Mouse (Mus musculus) lung, embryonic 16.5 days (tissue): ENCODE measurements at regions not wholly inside any gene's neighbourhood (a gene's known extent, or its start where the extent isn't known, plus 50 kb on each side); places are given as distances from the start of the nearest gene placed in this dataset.

ENCODE experiments used
- ATAC-seq: fragments of 200-750 bp; cut with Nextera tagmentation; 2 replicates; pipeline ENCODE4 v1.8.0; 2017; ENCODE audit warnings: low read depth, mild to moderate bottlenecking, moderate library complexity
- H3K27ac ChIP-seq: fragments of 300-500 bp; sonication (generic); 2 replicates; pipeline ENCODE4 v1.5.1; 2014; ENCODE audit warnings: mild to moderate bottlenecking, control low read depth, low read length
- H3K27me3 ChIP-seq: fragments of 300-500 bp; sonication (generic); 2 replicates; pipeline ENCODE4 v1.6.1; 2014; ENCODE audit warnings: low read depth, low read length, mixed read lengths; ENCODE audit not compliant: control insufficient read depth, insufficient read depth
- H3K36me3 ChIP-seq: fragments of 300-500 bp; sonication (generic); 2 replicates; pipeline ENCODE4 v1.6.1; 2014; ENCODE audit warnings: low read length; ENCODE audit not compliant: control insufficient read depth, insufficient read depth
- H3K4me1 ChIP-seq: fragments of 300-500 bp; sonication (generic); replicated peaks from 2 replicates; pipeline ENCODE4 v1.6.1; 2014; ENCODE audit warnings: low read length, mixed read lengths; ENCODE audit not compliant: control insufficient read depth, insufficient read depth
- H3K4me2 ChIP-seq: fragments of 300-500 bp; sonication (generic); 2 replicates; pipeline ENCODE4 v1.6.1; 2014; ENCODE audit warnings: low read depth, low read length, control low read depth
- H3K4me3 ChIP-seq: fragments of 300-500 bp; sonication (generic); 2 replicates; pipeline ENCODE4 v1.5.1; 2014; ENCODE audit warnings: mild to moderate bottlenecking, low read length, control low read depth
- H3K9ac ChIP-seq: fragments of 300-500 bp; sonication (generic); 2 replicates; pipeline ENCODE4 v1.6.1; 2014; ENCODE audit warnings: low read length, control low read depth
- H3K9me3 ChIP-seq: fragments of 300-500 bp; sonication (generic); 2 replicates; pipeline ENCODE4 v1.6.1; 2016; ENCODE audit warnings: low read length; ENCODE audit not compliant: control insufficient read depth
- WGBS: fragments of 180-500 bp; shearing (Covaris S2); extraction: QIAGEN DNeasy Blood & Tissue Kit; methylation state at CpG from one replicate; pipeline ENCODE4 v1.1.7; 2014; 5-methylcytosine and 5-hydroxymethylcytosine counted together

- Histone ChIP-seq H3K27ac (no peak overlapping the region), H3K36me3 (no peaks in the 10 kb centered on the region), H3K4me1 (peaks cover 12% of the 10 kb centered on the region; the same call in 1 of the 2 replicates), H3K27me3 (0 out of 2 replicates have a peak, but pooled peaks cover 4% of the 10 kb centered on the region), H3K4me2 (peak overlapping the region; percentile 24), H3K9me3 (no peaks in the 10 kb centered on the region), H3K9ac (no peak overlapping the region), H3K4me3 (no peak overlapping the region)
- no peak for ATAC-seq
- WGBS = 7% methylated on average over 29 of the region's 29 CpGs
These were observed 94.0 kb upstream of the Gm26897 start for GRCm38 (mm10) chr5:111639476-111640287.

- peaks cover 15% of the 10 kb centered on the region; the same call in 1 of the 2 replicates for H3K4me1 ChIP-seq
- no peaks in the 10 kb centered on the region for H3K9me3 ChIP-seq
- H3K9ac ChIP-seq = no peak overlapping the region
- WGBS = 57% methylated on average over 7 of the region's 7 CpGs
- no peak for ATAC-seq
- H3K27me3 ChIP-seq = 0 out of 2 replicates have a peak, but pooled peaks cover 4% of the 10 kb centered on the region
- H3K36me3 ChIP-seq = no peaks in the 10 kb centered on the region
- no peak overlapping the region for H3K27ac ChIP-seq
- H3K4me3 ChIP-seq = no peak overlapping the region
- H3K4me2 ChIP-seq = no peak overlapping the region
These were observed 92.7 kb upstream of the Gm26897 start for GRCm38 (mm10) chr5:111640976-111641375.

- Histone ChIP-seq H3K4me1 (peaks cover 15% of the 10 kb centered on the region; the same call in 1 of the 2 replicates), H3K4me3 (no peak overlapping the region)
- WGBS = 73% methylated on average over 4 of the region's 4 CpGs
These were observed 92.0 kb upstream of the Gm26897 start for GRCm38 (mm10) chr5:111641685-111642084.

GRCm38 (mm10) chr5:111644142-111644541 is 89.6 kb upstream of the Gm26897 start:
- H3K27me3 ChIP-seq = 0 out of 2 replicates have a peak, but pooled peaks cover 1% of the 10 kb centered on the region
- H3K4me1 ChIP-seq = peaks cover 20% of the 10 kb centered on the region
- no peaks in the 10 kb centered on the region for H3K9me3 ChIP-seq
- no peak overlapping the region for H3K4me3 ChIP-seq
- no peak for ATAC-seq
- no peak overlapping the region for H3K27ac ChIP-seq
- H3K36me3 ChIP-seq = no peaks in the 10 kb centered on the region
- 82% methylated on average over 2 of the region's 2 CpGs for WGBS
- no peak overlapping the region for H3K9ac ChIP-seq
- no peak overlapping the region for H3K4me2 ChIP-seq

More at GRCm38 (mm10) chr5:111641685-111642084, 92.0 kb upstream of the Gm26897 start:
- H3K27me3 ChIP-seq = 0 out of 2 replicates have a peak, but pooled peaks cover 4% of the 10 kb centered on the region
- no peak overlapping the region for H3K4me2 ChIP-seq
- ATAC-seq = no peak
- no peak overlapping the region for H3K27ac ChIP-seq
- H3K9me3 ChIP-seq = no peaks in the 10 kb centered on the region
- no peak overlapping the region for H3K9ac ChIP-seq
- H3K36me3 ChIP-seq = no peaks in the 10 kb centered on the region

- Histone ChIP-seq H3K9ac (no peak overlapping the region), H3K36me3 (no peaks in the 10 kb centered on the region), H3K4me3 (no peak overlapping the region), H3K27ac (no peak overlapping the region), H3K27me3 (no peaks in the 10 kb centered on the region), H3K4me2 (no peak overlapping the region), H3K4me1 (peaks cover 19% of the 10 kb centered on the region), H3K9me3 (no peaks in the 10 kb centered on the region)
- 33% methylated on average over 4 of the region's 4 CpGs for WGBS
- ATAC-seq = peak; percentile 37; the same call in 1 of the 2 replicates
These were observed 88.9 kb upstream of the Gm26897 start for GRCm38 (mm10) chr5:111644788-111645187.

- H3K9me3 ChIP-seq = no peaks in the 10 kb centered on the region
These were observed 86.0 kb upstream of the Gm26897 start for GRCm38 (mm10) chr5:111647686-111648200.

GRCm38 (mm10) chr5:111648481-111648880 is 85.2 kb upstream of the Gm26897 start:
- H3K27me3 ChIP-seq = no peaks in the 10 kb centered on the region
- no peak overlapping the region for H3K9ac ChIP-seq
- no peaks in the 10 kb centered on the region for H3K36me3 ChIP-seq
- ATAC-seq = peak; percentile 31; the same call in 1 of the 2 replicates
- H3K4me2 ChIP-seq = no peak overlapping the region
- peak overlapping the region; percentile 25; the same call in 1 of the 2 replicates for H3K27ac ChIP-seq
- no peaks in the 10 kb centered on the region for H3K9me3 ChIP-seq
- peaks cover 17% of the 10 kb centered on the region for H3K4me1 ChIP-seq
- H3K4me3 ChIP-seq = no peak overlapping the region
- 29% methylated on average over 7 of the region's 7 CpGs for WGBS

More at GRCm38 (mm10) chr5:111647686-111648200, 86.0 kb upstream of the Gm26897 start:
- no peak overlapping the region for H3K27ac ChIP-seq
- no peaks in the 10 kb centered on the region for H3K27me3 ChIP-seq
- H3K4me2 ChIP-seq = no peak overlapping the region
- WGBS = 78% methylated on average over 6 of the region's 6 CpGs
- H3K4me3 ChIP-seq = no peak overlapping the region
- no peak for ATAC-seq
- H3K9ac ChIP-seq = no peak overlapping the region
- H3K36me3 ChIP-seq = no peaks in the 10 kb centered on the region
- peaks cover 17% of the 10 kb centered on the region for H3K4me1 ChIP-seq

GRCm38 (mm10) chr5:111649012-111649411 is 84.7 kb upstream of the Gm26897 start:
- no peaks in the 10 kb centered on the region for H3K27me3 ChIP-seq
- WGBS = 13% methylated on average over 10 of the region's 10 CpGs
- H3K36me3 ChIP-seq = no peaks in the 10 kb centered on the region
- peaks cover 17% of the 10 kb centered on the region for H3K4me1 ChIP-seq
- no peak overlapping the region; the same call in 1 of the 2 replicates for H3K4me2 ChIP-seq
- H3K9me3 ChIP-seq = no peaks in the 10 kb centered on the region
- H3K9ac ChIP-seq = no peak overlapping the region
- no peak overlapping the region; the same call in 1 of the 2 replicates for H3K27ac ChIP-seq
- ATAC-seq = peak; percentile 79
- H3K4me3 ChIP-seq = no peak overlapping the region

GRCm38 (mm10) chr5:111652472-111652871 is 81.3 kb upstream of the Gm26897 start:
- Histone ChIP-seq H3K4me2 (no peak overlapping the region), H3K36me3 (no peaks in the 10 kb centered on the region), H3K9ac (no peak overlapping the region), H3K4me1 (peaks cover 12% of the 10 kb centered on the region), H3K27me3 (no peaks in the 10 kb centered on the region), H3K27ac (no peak overlapping the region), H3K4me3 (no peak overlapping the region), H3K9me3 (no peaks in the 10 kb centered on the region)
- WGBS = 15% methylated on average over 2 of the region's 2 CpGs
- no peak for ATAC-seq
